Mouse (Mus musculus) embryonic facial prominence, embryonic 12.5 days (tissue): ENCODE data around the gene Fam43a. TPM values are rescaled to one million over a fixed set of nuclear protein-coding genes. Genes with fewer than 3 reads are reported as not detected.

Experiments used
- ATAC-seq: fragments of 200-750 bp; cut with Nextera tagmentation; 2 replicates; pipeline ENCODE4 v1.8.0; 2017; ENCODE audit not compliant: insufficient number of reproducible peaks, insufficient read depth, low FRiP score, low TSS enrichment
- H3K27ac ChIP-seq: fragments of 300-500 bp; sonication (generic); 2 replicates; pipeline ENCODE4 v1.5.1; 2016; ENCODE audit warnings: mild to moderate bottlenecking
- H3K27me3 ChIP-seq: fragments of 300-500 bp; sonication (generic); 2 replicates; pipeline ENCODE4 v1.6.1; 2016; ENCODE audit warnings: mild to moderate bottlenecking, moderate library complexity
- H3K36me3 ChIP-seq: fragments of 300-500 bp; sonication (generic); 2 replicates; pipeline ENCODE4 v1.6.1; 2016; ENCODE audit warnings: mild to moderate bottlenecking
- H3K4me1 ChIP-seq: fragments of 300-500 bp; sonication (generic); 2 replicates; pipeline ENCODE4 v1.6.1; 2016
- H3K4me2 ChIP-seq: fragments of 300-500 bp; sonication (generic); replicated peaks from 2 replicates; pipeline ENCODE4 v1.6.1; 2016; ENCODE audit warnings: mild to moderate bottlenecking, moderate library complexity
- H3K4me3 ChIP-seq: fragments of 300-500 bp; sonication (generic); 2 replicates; pipeline ENCODE4 v1.5.1; 2016; ENCODE audit warnings: mild to moderate bottlenecking
- H3K9ac ChIP-seq: fragments of 300-500 bp; sonication (generic); 2 replicates; pipeline ENCODE4 v1.6.1; 2016; ENCODE audit warnings: mild to moderate bottlenecking, moderate library complexity
- H3K9me3 ChIP-seq: fragments of 300-500 bp; sonication (generic); 2 replicates; pipeline ENCODE4 v1.6.1; 2016; ENCODE audit warnings: mild to moderate bottlenecking, moderate library complexity
- whole genome bisulfite sequencing: fragments of 180-500 bp; shearing (Covaris S2); methylation state at CpG from one replicate; pipeline ENCODE4 v1.1.7; 2016; 5-methylcytosine and 5-hydroxymethylcytosine counted together
- polyA plus RNA-seq: library from polyadenylated mRNA; unstranded; fragments of >200 nt; fragmentation: Nextera tagmentation; extraction: Ambion mirVana; gene quantifications from 2 replicates; pipeline ENCODE4 v1.2.1, GENCODE M21; 2016

The Fam43a gene
- polyA plus RNA-seq, 1 experiment from 2014 or later = 20.2 TPM

GRCm38 (mm10) chr16:30596959-30597681, 2.4 kb upstream of the Fam43a start:
- no peak overlapping the region for H3K9ac ChIP-seq
- peaks cover 17% of the 10 kb centered on the region for H3K27me3 ChIP-seq
- WGBS = 10% methylated on average over 16 of the region's 16 CpGs
- no peak overlapping the region for H3K27ac ChIP-seq
- H3K4me2 ChIP-seq = peak overlapping the region; percentile 28
- no peaks in the 10 kb centered on the region for H3K36me3 ChIP-seq
- peaks cover 19% of the 10 kb centered on the region for H3K4me1 ChIP-seq
- H3K4me3 ChIP-seq = no peak overlapping the region
- ATAC-seq = no peak
- H3K9me3 ChIP-seq = no peaks in the 10 kb centered on the region

GRCm38 (mm10) chr16:30600431-30601045, 1.0 kb downstream of the Fam43a start:
- H3K4me2 ChIP-seq = peak overlapping the region; percentile 95
- H3K4me3 ChIP-seq = peak overlapping the region; percentile 59
- peaks cover 51% of the 10 kb centered on the region for H3K4me1 ChIP-seq
- peak overlapping the region; percentile 76 for H3K9ac ChIP-seq
- 0 out of 2 replicates have a peak overlapping the region, but pooled peaks have one; percentile 58 for H3K27ac ChIP-seq
- H3K36me3 ChIP-seq = no peaks in the 10 kb centered on the region
- 1% methylated on average over 53 of the region's 53 CpGs for WGBS
- peaks cover 17% of the 10 kb centered on the region for H3K27me3 ChIP-seq
- H3K9me3 ChIP-seq = no peaks in the 10 kb centered on the region
- ATAC-seq = no peak; the same call in 1 of the 2 replicates

- Histone ChIP-seq H3K27me3 (peaks cover 17% of the 10 kb centered on the region; the same call in 1 of the 2 replicates), H3K4me1 (peaks cover 58% of the 10 kb centered on the region), H3K9ac (peak overlapping the region; percentile 76), H3K4me3 (peak overlapping the region; percentile 59), H3K36me3 (no peaks in the 10 kb centered on the region), H3K27ac (peak overlapping the region; percentile 63), H3K9me3 (no peaks in the 10 kb centered on the region), H3K4me2 (peak overlapping the region; percentile 95)
- WGBS = 7% methylated on average over 42 of the region's 42 CpGs
- no peak for ATAC-seq
Measured at GRCm38 (mm10) chr16:30601046-30601832, 1.7 kb downstream of the Fam43a start.

- H3K27ac ChIP-seq = peak overlapping the region; percentile 60
- H3K4me3 ChIP-seq = peak overlapping the region; percentile 59
- peaks cover 59% of the 10 kb centered on the region for H3K4me1 ChIP-seq
- peak overlapping the region; percentile 95 for H3K4me2 ChIP-seq
- H3K27me3 ChIP-seq = peaks cover 12% of the 10 kb centered on the region; the same call in 1 of the 2 replicates
- no peaks in the 10 kb centered on the region for H3K36me3 ChIP-seq
- H3K9me3 ChIP-seq = no peaks in the 10 kb centered on the region
- WGBS = 8% methylated on average over 7 of the region's 7 CpGs
- no peak for ATAC-seq
- H3K9ac ChIP-seq = no peak overlapping the region
Measured at GRCm38 (mm10) chr16:30601946-30602345, 2.4 kb downstream of the Fam43a start.

GRCm38 (mm10) chr16:30602684-30603530, 3.4 kb downstream of the Fam43a start:
- H3K4me3 ChIP-seq = 0 out of 2 replicates have a peak overlapping the region, but pooled peaks have one; percentile 59

DNA sequence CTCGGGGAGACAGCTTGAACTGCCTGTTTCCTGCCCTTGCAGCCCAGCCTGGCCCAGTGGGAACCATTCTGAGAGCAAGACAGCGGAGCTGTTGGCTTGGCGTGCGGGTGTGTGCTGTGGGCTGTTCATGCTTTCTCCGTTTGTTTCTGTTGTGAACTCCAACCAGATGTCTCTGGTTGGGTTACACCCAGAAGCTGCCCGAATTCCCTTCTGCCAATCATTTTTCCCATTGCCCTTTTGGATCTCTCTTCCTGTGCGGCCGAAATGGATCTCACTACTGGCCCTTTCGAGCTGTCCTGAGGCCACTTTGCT, 4.0 kb downstream of the Fam43a start:
- H3K36me3 ChIP-seq = no peaks in the 10 kb centered on the region
- H3K27ac ChIP-seq = peak overlapping the region; percentile 74
- no peak overlapping the region for H3K4me3 ChIP-seq
- no peak for ATAC-seq
- H3K9me3 ChIP-seq = no peaks in the 10 kb centered on the region
- WGBS = 21% methylated on average over 9 of the region's 9 CpGs
- H3K27me3 ChIP-seq = peaks cover 12% of the 10 kb centered on the region; the same call in 1 of the 2 replicates
- peak overlapping the region; percentile 95 for H3K4me2 ChIP-seq
- no peak overlapping the region for H3K9ac ChIP-seq
- peaks cover 59% of the 10 kb centered on the region for H3K4me1 ChIP-seq

More at GRCm38 (mm10) chr16:30602684-30603530, 3.4 kb downstream of the Fam43a start:
- Histone ChIP-seq H3K9me3 (no peaks in the 10 kb centered on the region), H3K27me3 (peaks cover 12% of the 10 kb centered on the region; the same call in 1 of the 2 replicates), H3K4me1 (peaks cover 59% of the 10 kb centered on the region), H3K9ac (no peak overlapping the region), H3K27ac (peak overlapping the region; percentile 74), H3K36me3 (no peaks in the 10 kb centered on the region), H3K4me2 (peak overlapping the region; percentile 95)
- ATAC-seq = no peak
- 17% methylated on average over 18 of the region's 18 CpGs for WGBS

- H3K4me2 ChIP-seq = no peak overlapping the region
- no peak overlapping the region for H3K4me3 ChIP-seq
- no peaks in the 10 kb centered on the region for H3K9me3 ChIP-seq
- H3K27ac ChIP-seq = peak overlapping the region; percentile 74; the same call in 1 of the 2 replicates
- ATAC-seq = no peak
- peaks cover 12% of the 10 kb centered on the region; the same call in 1 of the 2 replicates for H3K27me3 ChIP-seq
- no peaks in the 10 kb centered on the region for H3K36me3 ChIP-seq
- H3K4me1 ChIP-seq = peaks cover 59% of the 10 kb centered on the region
- 63% methylated on average over 16 of the region's 16 CpGs for WGBS
- H3K9ac ChIP-seq = no peak overlapping the region
Measured at GRCm38 (mm10) chr16:30604061-30604806, 4.7 kb downstream of the Fam43a start.

- H3K4me3 ChIP-seq = no peak overlapping the region
Measured at GRCm38 (mm10) chr16:30604807-30605137, 5.2 kb downstream of the Fam43a start.

GRCm38 (mm10) chr16:30605528-30605927, 6.0 kb downstream of the Fam43a start:
- no peak overlapping the region for H3K4me3 ChIP-seq
- WGBS = 18% methylated on average over 6 of the region's 6 CpGs
- ATAC-seq = no peak; the same call in 1 of the 2 replicates

More at GRCm38 (mm10) chr16:30604807-30605137, 5.2 kb downstream of the Fam43a start:
- no peak for ATAC-seq
- Histone ChIP-seq H3K27ac (peak overlapping the region; percentile 74; the same call in 1 of the 2 replicates), H3K36me3 (no peaks in the 10 kb centered on the region), H3K4me2 (no peak overlapping the region), H3K9me3 (no peaks in the 10 kb centered on the region), H3K27me3 (peaks cover 12% of the 10 kb centered on the region; the same call in 1 of the 2 replicates), H3K4me1 (peaks cover 59% of the 10 kb centered on the region), H3K9ac (no peak overlapping the region)
- WGBS = 69% methylated on average over 7 of the region's 7 CpGs

GRCm38 (mm10) chr16:30607868-30608267, 8.3 kb downstream of the Fam43a start:
- H3K27me3 ChIP-seq = no peaks in the 10 kb centered on the region
- 78% methylated on average over 3 of the region's 3 CpGs for WGBS
- ATAC-seq = no peak
- no peak overlapping the region for H3K4me3 ChIP-seq
- no peak overlapping the region for H3K9ac ChIP-seq
- no peaks in the 10 kb centered on the region for H3K9me3 ChIP-seq
- H3K36me3 ChIP-seq = no peaks in the 10 kb centered on the region
- H3K4me1 ChIP-seq = peaks cover 34% of the 10 kb centered on the region
- H3K27ac ChIP-seq = no peak overlapping the region
- no peak overlapping the region for H3K4me2 ChIP-seq

More at GRCm38 (mm10) chr16:30605528-30605927, 6.0 kb downstream of the Fam43a start:
- H3K36me3 ChIP-seq = no peaks in the 10 kb centered on the region
- H3K4me1 ChIP-seq = peaks cover 56% of the 10 kb centered on the region
- H3K9me3 ChIP-seq = no peaks in the 10 kb centered on the region
- 0 out of 2 replicates have a peak overlapping the region, but pooled peaks have one; percentile 37 for H3K27ac ChIP-seq
- no peak overlapping the region for H3K4me2 ChIP-seq
- H3K27me3 ChIP-seq = peaks cover 12% of the 10 kb centered on the region; the same call in 1 of the 2 replicates
- H3K9ac ChIP-seq = no peak overlapping the region
